Mouse (Mus musculus): ENCODE measurements around the gene Foxn2.
"Not testable (repeated sequence)": the region's sequence is repeated elsewhere in the genome, so short reads cannot be mapped to it uniquely, and the experiment has no call there.

Gene Foxn2

DNA sequence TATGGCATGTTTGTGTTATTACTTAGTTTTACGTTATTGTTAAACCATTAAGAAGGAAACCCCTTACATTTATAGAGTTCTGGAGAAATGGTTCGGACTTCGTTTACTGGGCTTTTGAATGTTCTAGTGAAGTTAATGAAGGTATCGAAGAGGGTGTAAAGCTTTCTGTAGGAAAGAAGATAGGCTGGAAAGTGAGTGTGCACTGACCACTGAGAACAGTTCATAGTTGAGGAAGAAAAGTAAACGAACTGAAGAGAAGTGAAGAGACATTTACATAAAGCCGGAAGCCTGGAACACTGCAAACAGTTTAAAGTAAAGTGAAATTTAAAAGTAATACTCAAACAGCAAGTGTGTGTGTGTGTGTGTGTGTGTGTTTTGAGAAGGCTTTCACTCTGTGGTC, 2.1 kb downstream of the Foxn2 start:
- DNase-seq: no peak

DNA sequence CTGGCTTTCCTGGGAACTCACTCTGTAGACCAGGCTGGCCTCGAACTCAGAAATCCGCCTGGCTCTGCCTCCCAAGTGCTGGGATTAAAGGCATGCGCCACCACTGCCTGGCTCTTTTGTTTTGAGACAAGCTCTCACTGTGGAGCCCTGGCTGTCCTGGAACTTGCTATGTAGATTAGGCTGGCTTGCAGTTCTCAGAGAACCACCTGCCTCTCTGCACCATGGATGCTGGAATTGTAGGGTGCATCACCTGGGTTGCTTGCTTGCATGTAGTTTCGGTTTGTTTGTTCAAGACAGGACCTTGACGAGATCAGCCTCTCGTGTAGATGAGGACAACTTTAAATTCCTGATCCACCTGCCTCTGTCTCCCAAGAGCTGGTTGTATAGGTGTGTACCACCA, 2.7 kb downstream of the Foxn2 start:
- no peak for DNase-seq

DNA sequence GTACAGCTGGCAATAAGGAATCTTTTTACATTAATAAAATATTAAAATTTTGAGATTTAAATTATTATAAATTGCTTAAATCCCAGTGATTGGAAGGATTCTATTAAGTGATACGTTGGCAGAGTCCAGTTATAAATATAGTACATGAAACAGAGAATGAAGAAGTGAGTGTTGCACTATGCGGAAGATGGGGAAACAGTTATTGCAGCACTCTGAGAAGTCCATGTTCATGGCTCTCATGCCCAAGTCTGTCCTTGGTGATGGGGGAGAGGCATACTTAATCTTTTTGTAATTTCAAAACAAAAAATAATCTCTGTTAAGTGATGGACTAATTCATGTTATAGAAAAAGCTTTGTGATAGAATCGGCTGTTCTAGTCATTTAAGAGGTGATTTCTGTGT, 17.6 kb downstream of the Foxn2 start:
- no peak for DNase-seq

DNA sequence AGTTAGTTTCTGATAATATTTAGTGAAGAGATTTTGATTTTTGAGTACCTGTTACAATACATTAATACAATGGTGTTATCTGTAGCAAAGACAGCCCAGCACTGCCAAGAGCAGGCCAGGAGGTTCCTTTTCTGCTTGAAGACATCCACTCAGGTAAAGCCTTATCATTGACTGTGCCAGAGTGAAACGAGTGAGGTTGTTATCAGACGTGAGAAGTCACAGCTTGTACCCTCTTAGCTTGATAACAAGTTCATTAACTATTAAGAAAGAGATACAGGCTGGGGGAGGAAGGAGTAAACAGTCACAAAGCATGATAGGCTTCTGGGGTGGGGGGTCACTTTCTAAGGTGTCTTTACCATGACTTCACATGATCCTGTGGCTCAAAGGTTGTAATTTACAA, 19.0 kb downstream of the Foxn2 start:
- DNase-seq: no peak

- DNase-seq: no peak
These were observed 19.7 kb downstream of the Foxn2 start for GRCm38 (mm10) chr17:88459916-88460901.

- no peak for DNase-seq
These were observed 22.1 kb downstream of the Foxn2 start for GRCm38 (mm10) chr17:88462658-88463057.

DNA sequence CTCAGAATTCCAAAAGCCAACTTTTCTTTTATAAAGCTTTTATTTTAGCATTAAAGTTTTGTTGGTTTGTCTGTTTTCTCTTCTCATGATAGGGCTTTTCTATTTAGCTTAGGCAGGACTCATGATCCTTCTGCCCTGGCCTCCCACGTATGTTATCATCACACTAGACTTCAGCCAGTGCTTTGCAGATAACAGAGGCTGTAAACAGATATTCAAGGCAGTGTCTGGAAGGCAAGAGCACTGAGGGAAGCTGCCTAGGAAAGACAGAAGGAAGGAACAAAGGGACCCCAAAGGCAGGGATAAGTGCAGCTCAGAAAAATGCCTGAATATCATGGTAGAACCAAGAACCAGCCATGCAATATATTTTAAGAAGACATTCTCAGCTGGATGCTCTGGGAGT, 26.1 kb downstream of the Foxn2 start:
- no peak for DNase-seq

GRCm38 (mm10) chr17:88467696-88468095, 27.2 kb downstream of the Foxn2 start:
- DNase-seq: no peak

GRCm38 (mm10) chr17:88468655-88469398, 28.3 kb downstream of the Foxn2 start:
- not testable (repeated sequence) for DNase-seq

- DNase-seq: no peak
These were observed 33.3 kb downstream of the Foxn2 start for GRCm38 (mm10) chr17:88473766-88474165.

DNA sequence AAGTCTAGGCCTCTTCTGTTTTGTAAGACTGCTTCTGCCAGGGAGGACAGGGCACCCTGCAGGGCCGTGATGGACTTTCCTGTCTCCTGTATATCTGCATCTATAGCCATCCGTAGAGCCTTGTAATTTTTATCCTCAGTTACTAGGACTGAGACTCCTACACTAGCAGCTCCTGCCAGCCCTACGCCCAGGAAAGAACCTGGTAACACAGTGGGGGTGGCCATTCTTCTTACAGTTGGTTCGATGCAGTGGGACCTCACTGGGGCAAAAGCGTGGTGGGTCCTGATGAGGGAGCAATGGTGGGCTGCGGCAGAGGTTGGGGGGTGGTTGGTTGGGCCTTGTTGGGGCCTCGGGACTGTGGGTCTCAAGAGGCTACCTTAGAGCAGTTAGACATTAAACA, 36.7 kb downstream of the Foxn2 start:
- DNase-seq: no peak

- DNase-seq: no peak
These were observed 37.2 kb downstream of the Foxn2 start for GRCm38 (mm10) chr17:88477699-88478098.

- no peak for DNase-seq
These were observed 38.5 kb downstream of the Foxn2 start for GRCm38 (mm10) chr17:88479040-88479439.

- DNase-seq: no peak
These were observed 39.9 kb downstream of the Foxn2 start for GRCm38 (mm10) chr17:88480369-88480768.

DNA sequence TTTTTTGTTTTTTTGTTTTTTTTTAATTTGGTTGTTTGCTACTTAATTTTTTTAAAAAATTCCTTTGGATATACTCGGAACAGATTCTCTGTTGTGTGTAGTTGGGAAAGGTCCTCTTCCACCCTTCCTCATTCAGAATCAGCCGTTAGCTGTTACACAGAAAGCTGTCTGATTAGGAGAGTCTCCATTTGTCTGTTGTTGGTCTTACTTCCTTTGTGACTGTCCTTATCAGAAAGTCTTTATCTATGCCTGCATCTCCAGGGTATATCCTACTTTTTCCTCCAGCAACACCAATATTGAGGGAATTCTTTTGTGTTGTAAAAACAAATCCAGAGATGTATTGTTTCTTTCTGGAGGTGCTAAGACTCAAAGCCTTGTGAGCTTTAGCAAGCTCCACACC, 40.6 kb downstream of the Foxn2 start:
- DNase-seq: no peak

DNA sequence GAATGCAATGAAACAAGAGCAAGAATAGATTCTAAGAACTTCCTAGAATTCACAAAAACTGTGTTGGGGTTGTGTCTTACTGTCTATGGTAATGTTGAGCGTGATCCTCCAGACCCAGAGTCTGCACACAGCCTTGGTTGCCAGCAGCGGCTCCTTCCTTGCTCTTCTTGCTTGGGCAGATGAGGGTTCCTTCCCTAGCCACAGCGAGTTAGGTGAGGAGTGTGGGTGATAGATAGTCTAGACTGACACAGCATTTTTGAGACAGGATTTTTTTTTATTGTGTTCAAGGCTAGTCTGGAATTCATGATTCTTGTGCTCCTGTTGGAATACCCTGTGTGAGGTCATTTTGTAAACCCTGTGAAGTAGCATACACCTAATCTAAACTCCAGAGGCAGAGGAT, 41.1 kb downstream of the Foxn2 start:
- DNase-seq: no peak

- DNase-seq: no peak
These were observed 44.0 kb downstream of the Foxn2 start for GRCm38 (mm10) chr17:88484539-88484938.

DNA sequence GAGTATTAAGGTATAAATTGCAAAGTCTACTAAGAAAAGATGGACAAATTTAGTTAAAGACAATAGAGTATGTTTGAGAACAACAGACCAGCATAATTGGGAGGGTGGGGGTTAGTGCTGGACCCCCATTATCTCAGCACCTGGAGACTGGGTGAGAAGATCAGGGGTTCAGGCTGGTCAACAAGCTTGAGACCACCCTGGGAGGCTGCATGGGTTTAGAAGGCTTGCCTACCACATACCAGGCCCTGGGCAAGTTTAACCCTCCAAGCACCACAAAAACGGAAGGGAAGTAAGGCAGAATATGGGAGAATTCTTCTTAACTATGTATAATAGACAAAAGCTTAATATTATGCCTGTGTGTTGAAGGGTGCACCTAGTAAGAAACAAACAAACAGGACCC, 44.4 kb downstream of the Foxn2 start:
- no peak for DNase-seq

DNA sequence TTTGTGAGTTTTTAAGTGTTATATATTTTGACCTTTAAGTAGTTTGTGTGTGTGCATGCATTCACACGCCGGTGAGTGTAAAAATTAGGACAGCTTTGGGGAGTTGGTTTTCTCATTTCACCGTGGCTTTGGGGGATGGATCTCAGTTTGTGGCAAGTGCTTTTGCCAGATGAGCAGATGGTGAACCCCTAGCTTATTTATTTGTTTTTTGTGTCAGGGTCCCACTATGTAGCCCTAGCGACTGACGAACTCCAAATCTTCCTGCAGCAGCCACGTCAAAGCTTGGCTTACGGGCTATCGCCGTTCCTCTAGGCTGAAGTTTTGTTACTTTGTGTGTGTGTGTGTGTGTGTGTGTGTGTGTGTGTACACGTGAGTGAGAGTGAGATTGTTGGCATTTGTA, 50.0 kb downstream of the Foxn2 start:
- DNase-seq: no peak

GRCm38 (mm10) chr17:88491366-88492106, 51.0 kb downstream of the Foxn2 start:
- no peak for DNase-seq

DNA sequence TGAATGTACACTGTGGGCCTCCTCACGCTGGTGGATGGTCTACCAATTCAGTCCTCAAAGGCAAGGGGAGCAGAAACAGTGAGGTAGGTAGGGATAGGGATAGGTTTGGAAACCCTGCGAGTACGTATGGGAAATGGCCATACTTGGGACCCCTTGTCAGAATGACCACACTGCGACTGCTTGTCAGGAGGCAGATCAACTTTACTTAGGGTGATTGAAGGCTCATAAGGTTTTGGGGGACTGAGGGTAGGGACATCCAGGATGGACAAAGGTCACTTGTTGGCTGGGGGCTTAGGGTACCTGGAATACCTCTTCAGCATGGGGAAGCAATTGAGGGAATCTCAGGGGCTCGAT, 51.6 kb downstream of the Foxn2 start:
- no peak for DNase-seq

- DNase-seq: no peak
These were observed 53.0 kb downstream of the Foxn2 start for GRCm38 (mm10) chr17:88493551-88493950.

GRCm38 (mm10) chr17:88494121-88494771, 53.7 kb downstream of the Foxn2 start:
- no peak for DNase-seq
